Comparison of ENCODE assay signal across 14 mouse cellular contexts in genomic region chr4:43720491-43721228, GRCm38 (mm10). TPM values are rescaled to one million over a fixed set of nuclear protein-coding genes. Genes with fewer than 3 reads are reported as not detected.
DNase-seq lines count a peak whose midpoint lies in the region; ATAC-seq lines count a peak whose summit lies in the region.
"Had no signal": no experiment of that assay in that cellular context is flagged by ENCODE, and none has a peak within 500 bp of the region (broad histone marks: within the 10 kb centered on the region; RNA-seq: fewer than 3 reads in every experiment).

No protein-coding gene starts in this region.

- H3K4me1 ChIP-seq in heart, embryonic 16.5 days (ENCODE audit: control insufficient read depth, insufficient read depth, low read length) = peaks cover 7% of the 10 kb centered on the region
- no peaks in the 10 kb centered on the region for H3K4me1 ChIP-seq in midbrain, embryonic 14.5 days (ENCODE audit: control insufficient read depth, insufficient read depth, low read length)
- H3K4me1 ChIP-seq in midbrain, embryonic 15.5 days = no peaks in the 10 kb centered on the region
- peaks cover 10% of the 10 kb centered on the region; the same call in 1 of the 2 replicates for H3K4me1 ChIP-seq in embryonic facial prominence, embryonic 13.5 days
- H3K4me1 ChIP-seq: liver, embryonic 13.5 days had no signal

- no peak for DNase-seq in heart, postnatal 4 days
- peak; percentile 31 for DNase-seq in midbrain, embryonic 14.5 days
- DNase-seq in mesoderm, embryonic 11.5 days (ENCODE audit: low read depth, low spot score) = peak; percentile 24
- no peak for DNase-seq in right cerebral cortex, postnatal 36 days (ENCODE audit: low spot score in 2 of 2)
- DNase-seq in right cerebral cortex, adult 2 months (ENCODE audit: low spot score in 2 of 2) = no peak
- DNase-seq: gastrocnemius, postnatal 25 days; layer of hippocampus, postnatal 36 days; liver, embryonic 13.5 days had no signal

- no peak overlapping the region for H3K4me3 ChIP-seq in heart, embryonic 16.5 days (ENCODE audit: low read length)
- no peak overlapping the region for H3K4me3 ChIP-seq in midbrain, embryonic 14.5 days (replicated peaks; ENCODE audit: low read depth, low read length)
- no peak overlapping the region for H3K4me3 ChIP-seq in midbrain, embryonic 15.5 days
- no peak overlapping the region for H3K4me3 ChIP-seq in embryonic facial prominence, embryonic 13.5 days
- H3K4me3 ChIP-seq: liver, embryonic 13.5 days had no signal

- H3K4me2 ChIP-seq in heart, embryonic 16.5 days (ENCODE audit: low read depth, low read length) = peak overlapping the region; percentile 54
- H3K4me2 ChIP-seq in midbrain, embryonic 14.5 days (ENCODE audit: low read length) = no peak overlapping the region
- H3K4me2 ChIP-seq in midbrain, embryonic 15.5 days = no peak overlapping the region
- H3K4me2 ChIP-seq in embryonic facial prominence, embryonic 13.5 days = no peak overlapping the region
- H3K4me2 ChIP-seq: liver, embryonic 13.5 days had no signal

- H3K9ac ChIP-seq in heart, embryonic 16.5 days (ENCODE audit: low read length) = 0 out of 2 replicates have a peak overlapping the region, but pooled peaks have one; percentile 20
- no peak overlapping the region for H3K9ac ChIP-seq in midbrain, embryonic 14.5 days (replicated peaks; ENCODE audit: low read length)
- H3K9ac ChIP-seq in midbrain, embryonic 15.5 days = no peak overlapping the region
- H3K9ac ChIP-seq in embryonic facial prominence, embryonic 13.5 days = no peak overlapping the region
- H3K9ac ChIP-seq: liver, embryonic 13.5 days had no signal

- no peak for ATAC-seq in heart, embryonic 16.5 days (replicated peaks; ENCODE audit: extremely low read depth, insufficient read depth, low FRiP score)
- no peak for ATAC-seq in midbrain, embryonic 14.5 days (ENCODE audit: low FRiP score, low TSS enrichment)
- no peak for ATAC-seq in midbrain, embryonic 15.5 days (replicated peaks)
- ATAC-seq in embryonic facial prominence, embryonic 13.5 days (ENCODE audit: insufficient number of reproducible peaks, insufficient read depth, low FRiP score, low TSS enrichment, low read depth) = no peak

- H3K36me3 ChIP-seq in heart, embryonic 16.5 days (ENCODE audit: control insufficient read depth, insufficient read depth) = no peaks in the 10 kb centered on the region
- no peaks in the 10 kb centered on the region for H3K36me3 ChIP-seq in midbrain, embryonic 14.5 days (ENCODE audit: control insufficient read depth, insufficient read depth, low read length)
- no peaks in the 10 kb centered on the region for H3K36me3 ChIP-seq in midbrain, embryonic 15.5 days (replicated peaks)
- no peaks in the 10 kb centered on the region for H3K36me3 ChIP-seq in embryonic facial prominence, embryonic 13.5 days
- H3K36me3 ChIP-seq: liver, embryonic 13.5 days had no signal

- H3K27me3 ChIP-seq in heart, embryonic 16.5 days (ENCODE audit: control insufficient read depth, insufficient read depth, low read length) = no peaks in the 10 kb centered on the region
- no peaks in the 10 kb centered on the region for H3K27me3 ChIP-seq in midbrain, embryonic 14.5 days (ENCODE audit: control insufficient read depth, insufficient read depth, low read length)
- no peaks in the 10 kb centered on the region for H3K27me3 ChIP-seq in midbrain, embryonic 15.5 days (replicated peaks)
- H3K27me3 ChIP-seq in embryonic facial prominence, embryonic 13.5 days = no peaks in the 10 kb centered on the region

- H3K27ac ChIP-seq in heart, embryonic 16.5 days (ENCODE audit: low read length) = peak overlapping the region; percentile 87
- no peak overlapping the region for H3K27ac ChIP-seq in midbrain, embryonic 14.5 days (replicated peaks; ENCODE audit: low read depth, low read length)
- H3K27ac ChIP-seq in midbrain, embryonic 15.5 days = no peak overlapping the region
- peak overlapping the region; percentile 39; the same call in 1 of the 2 replicates for H3K27ac ChIP-seq in embryonic facial prominence, embryonic 13.5 days
- H3K27ac ChIP-seq: kidney, postnatal 0 days; liver, embryonic 13.5 days had no signal

- H3K9me3 ChIP-seq in heart, embryonic 16.5 days (replicated peaks; ENCODE audit: control insufficient read depth, low read length) = no peaks in the 10 kb centered on the region
- H3K9me3 ChIP-seq in midbrain, embryonic 14.5 days (ENCODE audit: control insufficient read depth, low read length) = no peaks in the 10 kb centered on the region
- H3K9me3 ChIP-seq in midbrain, embryonic 15.5 days = no peaks in the 10 kb centered on the region
- H3K9me3 ChIP-seq in embryonic facial prominence, embryonic 13.5 days = no peaks in the 10 kb centered on the region
- H3K9me3 ChIP-seq: liver, embryonic 13.5 days had no signal

- WGBS in heart, embryonic 16.5 days = 29% methylated on average over 15 of the region's 16 CpGs
- WGBS in midbrain, embryonic 14.5 days = 65% methylated on average over 12 of the region's 16 CpGs
- 54% methylated on average over 12 of the region's 16 CpGs for WGBS in midbrain, embryonic 15.5 days
- WGBS in embryonic facial prominence, embryonic 13.5 days = 40% methylated on average over 14 of the region's 16 CpGs

RNA-seq across cellular contexts. Expression of gene Hrct1, which starts 6.3 kb away (rescaled TPM):
- polyA plus RNA-seq in heart, embryonic 16.5 days (2015; fragmentation: Nextera tagmentation; extraction: Ambion mirVana) = 1.4 and 1.7 TPM in 2 replicates
- 1 to 10 TPM; 3.2 to 3.4 TPM for total RNA-seq in heart, postnatal 4 days (2021)
- polyA plus RNA-seq in midbrain, embryonic 14.5 days (2014; fragmentation: Nextera tagmentation; extraction: Ambion mirVana) = 0.20 and 0.30 TPM in 2 replicates
- polyA plus RNA-seq in midbrain, embryonic 15.5 days (2015; fragmentation: Nextera tagmentation; extraction: Ambion mirVana) = 0.50 and 0.61 TPM in 2 replicates
- polyA plus RNA-seq in embryonic facial prominence, embryonic 13.5 days (2015; fragmentation: Nextera tagmentation; extraction: Ambion mirVana) = 0.18 and 0.23 TPM in 2 replicates
- total RNA-seq: megakaryocyte, adult 5-6 weeks had no signal

RNA-seq across cellular contexts. Expression of gene Spaar, which starts 9.2 kb away (rescaled TPM):
- 0.42 and 0.54 TPM in 2 replicates for polyA plus RNA-seq in heart, embryonic 16.5 days (2015; fragmentation: Nextera tagmentation; extraction: Ambion mirVana)
- total RNA-seq in heart, postnatal 4 days (2021) = 1 to 10 TPM; 2.0 to 2.3 TPM
- not detected in 2 replicates for polyA plus RNA-seq in midbrain, embryonic 14.5 days (2014; fragmentation: Nextera tagmentation; extraction: Ambion mirVana)
- 0.06 TPM in 1 of 2 replicates, not detected in the other for polyA plus RNA-seq in midbrain, embryonic 15.5 days (2015; fragmentation: Nextera tagmentation; extraction: Ambion mirVana)
- polyA plus RNA-seq in embryonic facial prominence, embryonic 13.5 days (2015; fragmentation: Nextera tagmentation; extraction: Ambion mirVana) = 0.06 and 0.17 TPM in 2 replicates
- total RNA-seq: megakaryocyte, adult 5-6 weeks had no signal
- polyA plus RNA-seq: liver, embryonic 13.5 days had no signal

RNA-seq across cellular contexts. Expression of gene Olfr71, which starts 10.6 kb away (rescaled TPM):
- polyA plus RNA-seq in heart, embryonic 16.5 days (2015; fragmentation: Nextera tagmentation; extraction: Ambion mirVana) = not detected in 2 replicates
- total RNA-seq in heart, postnatal 4 days (2021) = not detected
- polyA plus RNA-seq in midbrain, embryonic 14.5 days (2014; fragmentation: Nextera tagmentation; extraction: Ambion mirVana) = 0.16 TPM in 1 of 2 replicates, not detected in the other
- 0.13 TPM in 1 of 2 replicates, not detected in the other for polyA plus RNA-seq in midbrain, embryonic 15.5 days (2015; fragmentation: Nextera tagmentation; extraction: Ambion mirVana)
- not detected in 2 replicates for polyA plus RNA-seq in embryonic facial prominence, embryonic 13.5 days (2015; fragmentation: Nextera tagmentation; extraction: Ambion mirVana)
- total RNA-seq: gastrocnemius, postnatal 25 days; layer of hippocampus, postnatal 36 days; megakaryocyte, adult 5-6 weeks had no signal
- polyA plus RNA-seq: kidney, postnatal 0 days; liver, embryonic 13.5 days; urinary bladder, adult 2 months had no signal

RNA-seq across cellular contexts. Expression of gene Olfr70, which starts 20.1 kb away (rescaled TPM):
- polyA plus RNA-seq in heart, embryonic 16.5 days (2015; fragmentation: Nextera tagmentation; extraction: Ambion mirVana) = not detected in 2 replicates
- not detected for total RNA-seq in heart, postnatal 4 days (2021)
- polyA plus RNA-seq in midbrain, embryonic 14.5 days (2014; fragmentation: Nextera tagmentation; extraction: Ambion mirVana) = not detected in 2 replicates
- polyA plus RNA-seq in midbrain, embryonic 15.5 days (2015; fragmentation: Nextera tagmentation; extraction: Ambion mirVana) = not detected in 2 replicates
- polyA plus RNA-seq in embryonic facial prominence, embryonic 13.5 days (2015; fragmentation: Nextera tagmentation; extraction: Ambion mirVana) = not detected in 2 replicates
- total RNA-seq: gastrocnemius, postnatal 25 days; layer of hippocampus, postnatal 36 days; megakaryocyte, adult 5-6 weeks had no signal
- polyA plus RNA-seq: kidney, postnatal 0 days; liver, embryonic 13.5 days; urinary bladder, adult 2 months had no signal

RNA-seq across cellular contexts. Expression of gene Olfr159, which starts 50.1 kb away (rescaled TPM):
- polyA plus RNA-seq in heart, embryonic 16.5 days (2015; fragmentation: Nextera tagmentation; extraction: Ambion mirVana) = not detected in 2 replicates
- total RNA-seq in heart, postnatal 4 days (2021) = not detected
- polyA plus RNA-seq in midbrain, embryonic 14.5 days (2014; fragmentation: Nextera tagmentation; extraction: Ambion mirVana) = not detected in 2 replicates
- polyA plus RNA-seq in midbrain, embryonic 15.5 days (2015; fragmentation: Nextera tagmentation; extraction: Ambion mirVana) = not detected in 2 replicates
- not detected in 2 replicates for polyA plus RNA-seq in embryonic facial prominence, embryonic 13.5 days (2015; fragmentation: Nextera tagmentation; extraction: Ambion mirVana)
- total RNA-seq: gastrocnemius, postnatal 25 days; layer of hippocampus, postnatal 36 days; megakaryocyte, adult 5-6 weeks had no signal
- polyA plus RNA-seq: kidney, postnatal 0 days; liver, embryonic 13.5 days; urinary bladder, adult 2 months had no signal

Comparison
In these comparisons a context has a peak if more than half of its experiments do, and no peak if none do; other contexts are left out.
1. H3K27ac ChIP-seq: peak in heart, embryonic 16.5 days (single experiment) and embryonic facial prominence, embryonic 13.5 days (single experiment); none in midbrain, embryonic 14.5 days (single experiment) and midbrain, embryonic 15.5 days (single experiment).
2. DNase-seq: peak in midbrain, embryonic 14.5 days (single experiment) and mesoderm, embryonic 11.5 days (single experiment); none in heart, postnatal 4 days (single experiment), right cerebral cortex, postnatal 36 days (0 of 2) and right cerebral cortex, adult 2 months (0 of 2).